Mouse (Mus musculus) E14TG2a.4 (cell line): ENCODE measurements at regions not wholly inside any gene's neighbourhood (a gene's known extent, or its start where the extent isn't known, plus 50 kb on each side); places are given as distances from the start of the nearest gene placed in this dataset.

Experiments
- CTCF ChIP-seq: conservative IDR thresholded peaks from 2 replicates; pipeline ENCODE4 v1.5.1; 2014; ENCODE audit warnings: low read length
- NANOG ChIP-seq: IDR thresholded peaks from 2 replicates; pipeline ENCODE4 v1.6.1; 2014; ENCODE audit warnings: borderline replicate concordance, low read length, mixed read lengths
- POU5F1 ChIP-seq: IDR thresholded peaks from 2 replicates; pipeline ENCODE4 v1.6.1; 2014; ENCODE audit warnings: low read length, borderline replicate concordance

DNA sequence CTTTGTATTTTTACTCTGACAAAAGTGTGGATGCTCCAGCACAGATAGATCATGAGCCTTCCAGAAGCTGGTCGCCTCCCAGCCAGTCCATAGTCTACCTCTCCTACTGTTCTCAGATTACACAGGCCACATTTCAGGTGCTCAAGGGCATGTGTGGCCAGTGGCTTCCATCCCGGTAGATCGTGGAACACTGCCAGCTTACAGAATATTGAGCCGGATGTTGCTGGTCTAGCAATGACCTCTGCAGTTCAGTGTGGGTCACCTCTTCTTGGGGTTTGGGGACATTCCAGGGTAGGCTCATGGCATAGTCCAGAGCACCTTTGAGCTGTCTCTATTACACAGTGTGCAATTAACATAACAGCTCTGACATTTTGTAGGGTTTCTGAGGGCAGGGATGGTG is 342.2 kb downstream of the 3100002H09Rik start:
- TF ChIP-seq CTCF (no peak), NANOG (no peak), POU5F1 (no peak)
